ENCODE assay signal across 8 mouse cellular contexts in the genomic region with DNA sequence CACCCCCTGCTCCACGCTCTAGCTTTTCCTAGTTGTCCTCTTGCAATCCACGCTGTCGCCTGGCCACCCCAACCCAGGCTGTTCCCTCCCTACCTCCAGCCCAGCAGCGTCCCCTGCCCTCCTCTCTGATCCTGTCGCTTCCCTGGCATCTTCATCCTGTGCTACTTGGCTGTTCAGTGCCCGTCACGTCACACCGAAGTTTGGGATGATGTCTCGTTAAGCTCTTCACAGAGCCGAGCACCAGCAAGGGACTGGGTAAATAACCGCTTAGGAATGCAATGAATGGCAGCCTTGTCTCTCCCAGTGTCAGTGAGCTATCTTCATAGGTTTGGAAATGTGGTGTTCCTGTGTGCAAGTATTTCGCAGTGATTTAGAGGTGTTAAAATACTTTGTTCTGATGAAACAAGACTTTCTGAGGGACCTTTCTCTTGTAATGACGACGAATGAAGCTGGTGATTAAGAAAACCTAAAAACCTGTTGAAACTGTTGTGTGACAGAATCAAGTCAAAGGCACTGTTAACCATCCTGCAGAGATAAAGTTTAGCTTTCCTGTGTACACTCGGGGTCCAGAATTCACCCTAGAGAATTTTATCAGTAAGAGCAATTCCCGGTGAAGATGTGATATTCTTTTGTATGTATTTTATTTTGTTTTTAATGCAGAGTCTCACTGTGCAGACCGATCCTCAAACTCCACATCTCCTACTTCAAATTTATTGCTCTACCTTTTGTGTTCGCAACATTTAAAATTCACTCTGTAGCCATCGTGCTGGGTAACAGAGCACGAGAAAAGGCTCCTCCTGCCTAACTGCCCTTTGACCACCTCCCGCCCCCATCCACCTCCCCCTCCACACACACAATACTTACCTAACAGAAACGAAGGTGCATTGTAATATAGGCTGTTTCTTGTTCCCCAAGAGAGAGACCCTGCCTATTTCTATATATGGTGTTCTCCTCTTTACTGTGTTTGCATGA. TPM values are rescaled to one million over a fixed set of nuclear protein-coding genes. Genes with fewer than 3 reads are reported as not detected.
DNase-seq lines count a peak whose midpoint lies in the region; ATAC-seq lines count a peak whose summit lies in the region.

No protein-coding gene starts in this region.

- 13% methylated on average over 22 of the region's 22 CpGs for WGBS in hindbrain, embryonic 14.5 days

- ATAC-seq in frontal cortex, adult (ENCODE audit: low TSS enrichment) = peak; percentile 62
- peak; percentile 23 for ATAC-seq in common myeloid progenitor, adult 5-6 weeks (replicated peaks; ENCODE audit: low read depth, poor library complexity, severe bottlenecking)
- peak; percentile 48 for ATAC-seq in hindbrain, embryonic 14.5 days (ENCODE audit: low FRiP score)

- H3K4me3 ChIP-seq in hindbrain, embryonic 14.5 days (replicated peaks; ENCODE audit: low read length) = peak overlapping the region; percentile 89

- H3K9me3 ChIP-seq in hindbrain, embryonic 14.5 days (ENCODE audit: control insufficient read depth, low read length) = no peaks in the 10 kb centered on the region

- peak overlapping the region; percentile 92 for H3K27ac ChIP-seq in hindbrain, embryonic 14.5 days

- no peaks in the 10 kb centered on the region for H3K27me3 ChIP-seq in hindbrain, embryonic 14.5 days (ENCODE audit: control insufficient read depth, insufficient read depth, low read length)

- peak overlapping the region; percentile 87 for H3K4me2 ChIP-seq in hindbrain, embryonic 14.5 days (replicated peaks)

- no peaks in the 10 kb centered on the region for H3K36me3 ChIP-seq in hindbrain, embryonic 14.5 days (replicated peaks; ENCODE audit: control insufficient read depth, insufficient read depth)

- DNase-seq in frontal cortex, postnatal 14 days (ENCODE audit: low spot score in 2 of 2) = no peak
- peak; percentile 74 for DNase-seq in 3T3-L1 (ENCODE audit: low read depth, low spot score)
- no peak for DNase-seq in hindbrain, embryonic 14.5 days (ENCODE audit: low spot score)
- peak; percentile 61 for DNase-seq in mesoderm, embryonic 11.5 days (ENCODE audit: low read depth, low spot score)
- DNase-seq in gastrocnemius, adult 18-20 months (ENCODE audit: low spot score) = no peak
- DNase-seq in left cerebral cortex, adult 11 months (ENCODE audit: low spot score) = no peak

- peaks cover 19% of the 10 kb centered on the region for H3K4me1 ChIP-seq in hindbrain, embryonic 14.5 days (replicated peaks; ENCODE audit: control insufficient read depth, insufficient read depth, low read length)

- H3K9ac ChIP-seq in hindbrain, embryonic 14.5 days = peak overlapping the region; percentile 76

RNA-seq across cellular contexts. Expression of gene Scaf11, which starts 1.2 kb away (rescaled TPM):
- total RNA-seq in common myeloid progenitor, adult 5-6 weeks (2017) = 138 and 166 TPM in 2 replicates
- 47.5 and 49.6 TPM in 2 replicates for polyA plus RNA-seq in hindbrain, embryonic 14.5 days (2014; fragmentation: Nextera tagmentation; extraction: Ambion mirVana)
- 10 to 100 TPM; 40.2 to 41.0 TPM for total RNA-seq in gastrocnemius, adult 18-20 months (2021)

Comparison
In these comparisons a context has a peak if more than half of its experiments do, and no peak if none do; other contexts are left out.
1. DNase-seq: peak in 3T3-L1 (single experiment) and mesoderm, embryonic 11.5 days (single experiment); none in frontal cortex, postnatal 14 days (0 of 2), hindbrain, embryonic 14.5 days (single experiment), gastrocnemius, adult 18-20 months (single experiment) and left cerebral cortex, adult 11 months (single experiment).
2. Peak in every context shown above with its lines, with median percentiles within 50 percentile points of each other: ATAC-seq.